Mouse (Mus musculus) Patski (cell line): Measurements from ENCODE around the gene Fam71d. TPM values are rescaled to one million over a fixed set of nuclear protein-coding genes. Genes with fewer than 3 reads are reported as not detected.

Experiments
- ATAC-seq: fragments of 100-300 bp; one replicate; pipeline ENCODE4 v1.8.0; 2021
- CTCF ChIA-PET: fragments of 350-600 bp; sonication (Branson Sonifier 250); formaldehyde crosslinking; loops from one replicate; lab custom pipeline; 2022; ENCODE audit warnings: inconsistent platforms; lab: Charles Lee
- POLR2A ChIA-PET: fragments of 350-600 bp; sonication (Branson Sonifier 250); formaldehyde crosslinking; loops from one replicate; lab custom pipeline; 2022; ENCODE audit warnings: antibody characterized with exemption, inconsistent platforms; lab: Charles Lee
- DNase-seq: peaks from one replicate; pipeline ENCODE4 v3.0.0-alpha.2; 2011; ENCODE audit warnings: low read depth, low spot score
- H3K27me3 ChIP-seq: fragments of 371-371 bp; one replicate; pipeline ENCODE4 v1.5.1; 2021
- CTCF ChIP-seq: fragments of 100-300 bp; IDR thresholded peaks from one replicate; pipeline ENCODE4 v1.5.1; 2021
- in situ Hi-C: fragments of 300-500 bp; cut with MboI; formaldehyde crosslinking; loops from 3 replicates; pipeline ENCODE4 v1.11.1; 2018; ENCODE audit warnings: low pct_unique_long_range_greater_than_20kb, mixed read lengths
- polyA plus RNA-seq: library from polyadenylated mRNA; unstranded; gene quantifications from one replicate; pipeline ENCODE4 v1.2.3, GENCODE M21; 2021

The Fam71d gene
- polyA plus RNA-seq: not detected

DNA sequence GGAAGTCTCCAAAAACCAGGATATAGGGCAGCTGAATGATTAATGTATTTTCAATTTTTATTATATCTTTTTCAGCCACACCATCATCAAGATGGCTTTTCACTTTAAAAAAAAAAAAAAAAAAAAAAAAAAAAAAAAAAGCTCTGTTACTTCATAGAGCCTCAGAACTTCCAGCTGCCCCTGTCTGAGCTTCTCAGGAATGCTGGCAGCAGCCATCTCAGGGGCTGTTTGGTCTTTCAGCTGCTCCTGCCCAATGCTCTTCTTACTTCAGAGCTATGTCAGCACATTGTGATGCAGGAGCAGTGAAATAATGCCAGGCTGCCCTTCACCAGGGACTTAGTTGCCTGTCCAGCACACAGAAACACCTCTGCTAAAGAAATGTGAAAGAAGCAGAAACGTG is at the start of gene Fam71d:
Fam71d (plus strand) TSS at position 211 of the 400 bp plus-strand sequence.
- DNase-seq (no peak), ATAC-seq (no peak)
- CTCF ChIA-PET: no interaction called here
- in situ Hi-C loops: no loop called here
- TF ChIP-seq CTCF: no peak
- POLR2A ChIA-PET: interaction anchor here (0.6 kb wide), 1 partner anchor 52 kb away, joined by 3 read pairs; no protein-coding TSS in a partner anchor
- no peaks in the 10 kb centered on the region for H3K27me3 ChIP-seq

DNA sequence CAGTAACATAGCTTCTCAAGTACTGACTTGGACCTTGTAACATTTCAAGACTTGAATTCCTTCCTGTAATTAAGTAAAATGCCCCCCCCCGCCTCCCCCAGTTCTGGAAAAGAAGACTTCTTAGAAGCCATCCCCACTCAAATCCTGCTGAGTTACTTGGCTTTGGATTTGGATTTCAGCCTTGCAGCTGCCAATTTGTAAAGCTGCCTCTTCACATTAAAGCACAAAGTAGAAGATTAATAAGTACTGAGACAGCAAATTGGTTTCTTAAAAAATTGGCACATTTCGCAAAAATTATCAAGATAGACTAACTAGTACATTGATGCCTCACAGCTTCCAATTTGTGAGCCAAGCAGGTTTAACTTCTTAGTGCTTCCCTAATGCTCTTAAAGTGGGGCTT is 47.6 kb upstream of the Fam71d start:
- H3K27me3 ChIP-seq: no peaks in the 10 kb centered on the region
- DNase-seq (no peak), ATAC-seq (no peak)
- TF ChIP-seq CTCF: no peak
- ChIA-PET CTCF (no interaction called here), POLR2A (no interaction called here)
- in situ Hi-C loops: no loop called here

DNA sequence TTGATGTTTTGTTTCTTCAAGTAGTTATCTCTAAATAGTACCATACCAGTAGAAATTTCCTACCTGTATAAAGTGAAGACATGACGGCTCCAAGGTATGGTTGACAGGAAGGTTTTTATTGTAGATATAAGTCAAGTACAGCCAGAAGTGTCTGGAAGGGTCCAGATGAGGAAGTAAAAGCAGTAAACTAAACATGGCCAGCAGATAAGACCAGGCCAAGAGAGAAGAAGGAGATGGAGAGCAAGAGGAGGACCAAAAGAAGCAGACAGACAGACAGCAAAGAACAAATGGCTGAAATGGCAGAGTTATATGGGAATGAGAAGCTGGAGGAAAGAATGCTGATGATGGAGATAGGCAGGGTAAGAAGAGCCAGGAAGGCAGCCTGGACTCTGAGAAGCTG is 46.1 kb upstream of the Fam71d start:
- no peak for TF ChIP-seq CTCF
- H3K27me3 ChIP-seq: no peaks in the 10 kb centered on the region
- DNase-seq: no peak
- POLR2A ChIA-PET: no interaction called here
- ATAC-seq: no peak
- in situ Hi-C loops: no loop called here
- CTCF ChIA-PET: no interaction called here

DNA sequence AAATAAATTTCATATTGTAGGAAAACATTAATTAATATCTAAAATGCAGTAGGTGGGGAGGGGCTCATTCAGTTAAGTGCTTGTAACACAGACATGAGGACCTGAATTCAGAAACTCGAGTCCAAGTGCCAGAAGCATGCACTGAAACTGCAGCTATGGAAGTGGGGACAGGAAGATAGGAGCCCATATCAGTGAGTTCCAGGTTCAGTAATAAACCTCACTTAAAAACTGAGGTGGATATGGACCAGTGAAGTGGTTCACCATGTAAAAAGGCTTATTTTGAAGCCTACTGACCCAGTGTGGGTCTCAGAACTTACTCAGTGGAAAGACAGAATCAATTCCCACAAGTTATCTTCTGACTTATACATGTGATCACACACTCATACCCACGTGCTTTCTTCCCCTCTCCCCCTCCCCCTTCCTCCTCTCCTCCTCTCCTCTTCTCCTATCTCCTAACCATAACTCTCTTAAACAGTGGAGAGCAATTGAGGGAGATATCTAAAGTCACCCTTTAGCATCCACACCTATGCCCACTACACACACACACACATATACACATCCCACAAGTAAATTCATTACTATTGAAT is 31.5 kb upstream of the Fam71d start:
- ChIA-PET CTCF (no interaction called here), POLR2A (no interaction called here)
- no peaks in the 10 kb centered on the region for H3K27me3 ChIP-seq
- no peak for DNase-seq
- in situ Hi-C loops: no loop called here
- ATAC-seq: no peak
- no peak for TF ChIP-seq CTCF

DNA sequence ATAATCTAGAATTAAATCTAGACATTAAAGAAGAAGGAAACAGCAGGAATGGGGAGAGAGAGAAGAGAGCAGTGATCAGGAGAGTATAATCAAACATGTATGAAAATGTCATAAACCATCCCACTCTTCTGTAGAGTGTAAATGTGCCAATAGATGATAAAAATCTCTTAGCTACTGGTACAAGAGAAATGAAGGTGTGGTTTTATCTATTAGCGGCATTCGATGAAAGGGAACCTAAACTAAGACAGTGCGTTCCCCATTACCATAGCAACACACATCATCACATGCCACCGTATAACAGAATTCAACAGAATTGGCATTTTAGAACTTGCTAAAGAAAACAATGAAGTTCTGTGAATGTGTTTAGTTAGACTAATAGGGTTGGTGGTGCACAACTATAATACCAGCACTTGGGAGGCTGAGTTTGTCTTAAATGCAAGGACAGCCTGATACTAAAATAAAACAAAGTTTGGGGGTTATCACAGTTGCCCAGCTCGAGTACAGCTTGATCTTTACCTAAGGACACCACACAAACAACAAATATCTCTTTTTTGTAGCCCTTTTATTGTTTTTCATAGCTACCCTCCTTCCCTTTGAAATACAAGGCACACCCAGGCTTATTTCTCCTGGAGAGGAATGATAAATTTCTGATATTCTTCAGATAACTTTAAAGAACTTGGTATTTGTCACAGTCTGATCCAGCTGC is 13.1 kb upstream of the Fam71d start:
- H3K27me3 ChIP-seq: no peaks in the 10 kb centered on the region
- in situ Hi-C loops: no loop called here
- ChIA-PET POLR2A (interaction anchor here (0.5 kb wide), 1 partner anchor 354 kb away, joined by 3 read pairs; no protein-coding TSS in a partner anchor), CTCF (interaction anchor here (1.5 kb wide), 1 partner anchor 11 kb away, joined by 4 read pairs; no protein-coding TSS in a partner anchor)
- TF ChIP-seq CTCF: no peak
- DNase-seq (no peak), ATAC-seq (no peak)

DNA sequence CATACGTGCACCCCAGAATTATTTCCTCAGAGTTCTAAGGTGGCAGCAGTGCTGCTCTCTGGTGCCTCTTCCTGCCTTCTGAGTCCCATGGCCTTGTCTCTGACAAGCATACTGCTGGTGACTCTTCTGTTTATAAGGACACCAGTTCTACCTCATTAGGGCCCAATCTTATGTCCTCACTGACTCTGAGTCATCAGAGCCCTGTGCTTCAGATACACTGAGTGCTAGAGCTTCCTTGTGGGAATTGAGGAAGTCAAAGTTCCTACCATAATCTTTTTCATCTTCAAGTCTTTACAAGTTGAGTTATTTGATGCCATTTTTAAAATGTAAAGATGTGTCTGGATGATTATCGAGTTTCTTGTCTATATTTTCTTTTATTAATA is 12.5 kb upstream of the Fam71d start:
- no peaks in the 10 kb centered on the region for H3K27me3 ChIP-seq
- TF ChIP-seq CTCF: no peak
- no peak for ATAC-seq
- CTCF ChIA-PET: interaction anchor here (1.5 kb wide), 1 partner anchor 10 kb away, joined by 4 read pairs; no protein-coding TSS in a partner anchor
- DNase-seq: no peak
- POLR2A ChIA-PET: interaction anchor here (0.5 kb wide), 1 partner anchor 354 kb away, joined by 3 read pairs; no protein-coding TSS in a partner anchor
- in situ Hi-C loops: no loop called here

DNA sequence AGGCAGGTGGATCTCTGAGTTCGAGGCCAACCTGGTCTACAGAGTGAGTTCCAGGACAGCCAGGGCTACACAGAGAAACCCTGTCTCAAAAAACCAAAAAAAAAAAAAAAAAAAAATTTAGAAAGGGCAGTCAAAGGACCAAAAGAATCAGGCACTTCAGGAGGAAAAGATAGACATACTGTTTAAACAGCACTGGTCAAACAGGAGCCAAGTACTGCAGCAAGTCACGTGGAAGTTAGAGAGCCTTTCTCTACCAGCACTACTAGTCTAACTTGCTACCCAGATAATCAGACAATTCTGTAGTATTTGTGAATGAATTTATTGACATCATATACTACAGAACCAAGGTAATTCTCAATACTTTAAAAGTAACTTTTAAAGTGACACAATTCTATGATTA is 10.3 kb upstream of the Fam71d start:
- POLR2A ChIA-PET: no interaction called here
- no peak for ATAC-seq
- in situ Hi-C loops: no loop called here
- no peak for TF ChIP-seq CTCF
- CTCF ChIA-PET: no interaction called here
- no peaks in the 10 kb centered on the region for H3K27me3 ChIP-seq
- no peak for DNase-seq

DNA sequence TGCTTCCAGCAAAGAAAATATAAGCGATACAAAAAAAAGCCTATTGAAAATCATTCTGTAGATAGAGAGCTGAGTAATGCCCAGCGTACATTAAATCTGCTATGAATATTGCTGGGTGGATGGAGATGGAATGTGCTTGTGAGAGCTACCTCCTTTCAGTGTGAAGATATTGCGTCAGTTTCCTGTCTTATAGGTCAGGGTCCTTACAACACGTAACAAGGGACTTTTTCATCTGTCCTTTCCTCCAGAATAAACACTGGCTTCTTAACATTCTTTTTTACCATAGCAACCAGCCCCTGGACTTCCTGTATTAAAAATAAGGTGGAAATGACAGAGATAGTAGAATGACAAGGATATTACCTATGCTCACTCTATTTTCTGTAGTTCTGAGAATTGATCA is 9.1 kb upstream of the Fam71d start:
- no peak for ATAC-seq
- no peak for DNase-seq
- no peaks in the 10 kb centered on the region for H3K27me3 ChIP-seq
- no peak for TF ChIP-seq CTCF
- POLR2A ChIA-PET: no interaction called here
- in situ Hi-C loops: no loop called here
- CTCF ChIA-PET: no interaction called here

DNA sequence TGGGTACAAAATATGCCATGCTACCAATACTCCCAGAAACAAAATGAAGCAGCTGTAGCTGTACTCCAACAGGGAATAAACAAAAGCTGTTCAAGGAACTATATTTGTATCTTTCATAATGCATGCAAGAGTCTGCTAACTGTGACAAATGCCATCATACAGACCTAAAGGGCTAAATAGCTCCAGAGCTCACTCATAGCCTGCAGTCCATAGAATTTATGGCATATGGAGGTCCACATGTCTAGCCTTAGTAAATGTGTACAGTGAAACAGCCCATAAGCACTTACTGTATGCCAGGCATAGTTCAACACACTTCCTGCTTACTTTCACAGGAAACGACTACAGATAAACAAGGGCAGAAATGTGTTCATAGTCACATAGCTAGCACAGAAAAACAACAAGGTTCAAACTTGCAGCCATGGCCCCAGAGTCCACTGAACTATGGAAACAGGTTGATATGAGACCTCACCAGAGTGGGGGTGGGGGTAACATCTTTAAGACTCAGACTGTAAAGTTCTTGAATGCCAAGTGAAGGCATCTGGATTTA is 5.6 kb upstream of the Fam71d start:
- in situ Hi-C loops: no loop called here
- H3K27me3 ChIP-seq: no peaks in the 10 kb centered on the region
- POLR2A ChIA-PET: no interaction called here
- CTCF ChIA-PET: no interaction called here
- no peak for DNase-seq
- TF ChIP-seq CTCF: no peak
- ATAC-seq: no peak

DNA sequence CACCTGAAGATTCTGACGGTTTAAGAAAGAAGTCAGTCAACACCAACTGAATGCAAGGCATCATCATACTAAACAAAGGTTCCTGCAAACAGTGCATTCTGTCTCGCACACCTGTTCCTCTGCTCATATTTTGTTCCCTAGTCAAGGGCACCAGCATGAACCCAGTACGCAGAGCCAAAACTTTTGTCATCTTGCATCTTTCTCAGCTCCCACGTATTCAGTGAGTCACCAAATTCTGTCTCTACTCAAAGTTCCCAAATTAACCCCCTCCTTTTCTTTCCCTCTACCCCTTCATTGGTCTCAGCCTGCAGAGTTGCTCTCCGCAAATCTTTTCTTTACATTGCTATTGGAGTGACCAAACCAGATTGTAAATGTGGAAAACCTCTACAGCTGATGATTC is 2.5 kb upstream of the Fam71d start:
- in situ Hi-C loops: no loop called here
- POLR2A ChIA-PET: no interaction called here
- H3K27me3 ChIP-seq: no peaks in the 10 kb centered on the region
- DNase-seq (no peak), ATAC-seq (no peak)
- CTCF ChIA-PET: interaction anchor here (1.2 kb wide), 1 partner anchor 11 kb away, joined by 4 read pairs; no protein-coding TSS in a partner anchor
- TF ChIP-seq CTCF: no peak

DNA sequence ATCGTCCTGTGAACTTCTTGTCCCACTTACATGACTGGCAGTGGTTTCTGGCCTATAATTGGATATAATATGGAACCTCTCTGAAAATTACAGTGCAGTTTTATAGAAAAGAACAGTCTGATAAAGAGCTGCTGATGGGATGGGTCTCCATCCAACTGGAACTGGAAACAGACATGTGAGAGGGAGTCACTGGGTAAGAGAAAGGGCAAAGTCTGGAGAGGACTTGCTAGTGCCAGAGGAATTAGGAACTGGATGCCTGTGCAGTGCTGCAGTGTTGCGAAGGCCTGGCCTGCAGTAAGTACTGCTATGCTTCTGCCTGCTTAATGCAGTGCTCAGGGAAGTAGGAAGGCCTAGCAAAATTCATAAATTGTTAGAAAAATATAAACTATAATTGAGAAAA is 1.9 kb downstream of the Fam71d start:
- DNase-seq (no peak), ATAC-seq (no peak)
- H3K27me3 ChIP-seq: no peaks in the 10 kb centered on the region
- no peak for TF ChIP-seq CTCF
- ChIA-PET POLR2A (no interaction called here), CTCF (no interaction called here)
- in situ Hi-C loops: no loop called here
